8 mouse cellular contexts compared by ENCODE assay signal in genomic region chr15:102074876-102075585, GRCm38 (mm10). TPM values are rescaled to one million over a fixed set of nuclear protein-coding genes. Genes with fewer than 3 reads are reported as not detected.
A peak's percentile ranks its signal among the peaks of the same experiment; 100 is the strongest.
DNase-seq lines count a peak whose midpoint lies in the region; ATAC-seq and TF ChIP-seq lines count a peak whose summit lies in the region.

No protein-coding gene starts in this region.

- no peak for ATAC-seq in heart, embryonic 13.5 days (ENCODE audit: extremely low read depth, insufficient number of reproducible peaks, low FRiP score, low TSS enrichment)
- no peak for ATAC-seq in G1E (ENCODE audit: extremely low read depth, insufficient number of reproducible peaks, low FRiP score, poor library complexity, severe bottlenecking)
- no peak for ATAC-seq in inflammation-experienced regulatory T-cells, adult 6 months

- H3K9me3 ChIP-seq in heart, embryonic 13.5 days, result no peaks in the 10 kb centered on the region
- H3K9me3 ChIP-seq in G1E (replicated peaks), result no peaks in the 10 kb centered on the region
- H3K9me3 ChIP-seq in hindbrain, embryonic 10.5 days, result no peaks in the 10 kb centered on the region

- peak overlapping the region; percentile 93 for H3K4me2 ChIP-seq in heart, embryonic 13.5 days

- H3K27me3 ChIP-seq in heart, embryonic 13.5 days (replicated peaks), result no peaks in the 10 kb centered on the region; the same call in 1 of the 2 replicates
- 0 out of 2 replicates have a peak, but pooled peaks cover 3% of the 10 kb centered on the region for H3K27me3 ChIP-seq in G1E (ENCODE audit: insufficient read depth, low read length)
- no peaks in the 10 kb centered on the region for H3K27me3 ChIP-seq in hindbrain, embryonic 10.5 days (ENCODE audit: insufficient read depth, poor library complexity, severe bottlenecking)

- peaks cover 31% of the 10 kb centered on the region for H3K4me1 ChIP-seq in heart, embryonic 13.5 days
- H3K4me1 ChIP-seq in G1E (ENCODE audit: insufficient read depth, low read depth, low read length), result peaks cover 39% of the 10 kb centered on the region
- H3K4me1 ChIP-seq in hindbrain, embryonic 10.5 days (replicated peaks), result peaks cover 24% of the 10 kb centered on the region

- H3K9ac ChIP-seq in heart, embryonic 13.5 days, result peak overlapping the region; percentile 98

- DNase-seq in heart, adult 18-20 months, result no peak
- DNase-seq in G1E (ENCODE audit: low spot score), result no peak
- DNase-seq in hindbrain, embryonic 10.5 days (ENCODE audit: low spot score), result no peak
- peak; percentile 26 for DNase-seq in lung, postnatal 36 days
- no peak for DNase-seq in urinary bladder, adult 2 months (ENCODE audit: low spot score)
- DNase-seq in frontal cortex, adult 2 months (ENCODE audit: extremely low spot score in 1 of 2, low spot score in 1 of 2), result no peak

- 8% methylated on average over 11 of the region's 11 CpGs for WGBS in heart, embryonic 13.5 days
- 23% methylated on average over 11 of the region's 11 CpGs for WGBS in hindbrain, embryonic 10.5 days

- peak overlapping the region; percentile 87 for H3K4me3 ChIP-seq in heart, embryonic 13.5 days
- peak overlapping the region; percentile 97 for H3K4me3 ChIP-seq in G1E (ENCODE audit: low read depth, low read length)
- H3K4me3 ChIP-seq in hindbrain, embryonic 10.5 days, result peak overlapping the region; percentile 92

- peak overlapping the region; percentile 93 for H3K27ac ChIP-seq in heart, embryonic 13.5 days (replicated peaks)
- peak overlapping the region; percentile 97 for H3K27ac ChIP-seq in hindbrain, embryonic 10.5 days

- H3K36me3 ChIP-seq in heart, embryonic 13.5 days, result 0 out of 2 replicates have a peak, but pooled peaks cover 8% of the 10 kb centered on the region
- H3K36me3 ChIP-seq in G1E (replicated peaks), result peaks cover 31% of the 10 kb centered on the region
- peaks cover 15% of the 10 kb centered on the region for H3K36me3 ChIP-seq in hindbrain, embryonic 10.5 days

- no peak for TF ChIP-seq CTCF in G1E (IDR thresholded peaks at IDR 0.05; ENCODE audit: low read depth, low read length)

RNA-seq across cellular contexts. Expression of gene Eif4b, which starts 1.5 kb away (rescaled TPM):
- 65.7 and 72.3 TPM in 2 replicates for polyA plus RNA-seq in heart, embryonic 13.5 days (2015; fragmentation: Nextera tagmentation; extraction: Ambion mirVana)
- 100 to 1,000 TPM; 151 to 167 TPM for total RNA-seq in heart, adult 18-20 months (2021)
- total RNA-seq in G1E (2014; fragmentation: Nextera tagmentation) (196 and 223 TPM in 2 replicates), G1E (2017) (409 and 435 TPM in 2 replicates)
- 353 and 439 TPM in 2 replicates for polyA plus RNA-seq in G1E (2012)
- polyA plus RNA-seq in hindbrain, embryonic 10.5 days (2016; fragmentation: Nextera tagmentation; extraction: Ambion mirVana), result 80.4 and 122 TPM in 2 replicates
- polyA plus RNA-seq in inflammation-experienced regulatory T-cells, adult 6 months (2017; shearing (Covaris generic)), result 100 to 1,000 TPM in 2 of 3 experiments, 10 to 100 TPM in 1; 90.5 to 131 (median 129) TPM
- 121 and 170 TPM in 2 replicates for polyA plus RNA-seq in urinary bladder, adult 2 months (2012; rRNA removed)
- polyA plus RNA-seq in frontal cortex, adult 2 months (2012; rRNA removed), result 108 and 115 TPM in 2 replicates

RNA-seq across cellular contexts. Expression of gene Tns2, which starts 25.2 kb away (rescaled TPM):
- 26.3 and 32.5 TPM in 2 replicates for polyA plus RNA-seq in heart, embryonic 13.5 days (2015; fragmentation: Nextera tagmentation; extraction: Ambion mirVana)
- total RNA-seq in heart, adult 18-20 months (2021), result 100 to 1,000 TPM; 109 to 123 TPM
- 3.8 TPM in 1 of 2 replicates, not detected in the other for total RNA-seq in G1E (2014; fragmentation: Nextera tagmentation)
- 0.41 and 2.3 TPM in 2 replicates for total RNA-seq in G1E (2017)
- 0.55 and 0.63 TPM in 2 replicates for polyA plus RNA-seq in G1E (2012)
- polyA plus RNA-seq in hindbrain, embryonic 10.5 days (2016; fragmentation: Nextera tagmentation; extraction: Ambion mirVana), result 11.8 and 13.8 TPM in 2 replicates
- polyA plus RNA-seq in inflammation-experienced regulatory T-cells, adult 6 months (2017; shearing (Covaris generic)), result 1 to 10 TPM; 3.3 to 4.2 (median 3.8) TPM
- polyA plus RNA-seq in urinary bladder, adult 2 months (2012; rRNA removed), result 69.2 and 107 TPM in 2 replicates
- polyA plus RNA-seq in frontal cortex, adult 2 months (2012; rRNA removed), result 28.0 and 29.5 TPM in 2 replicates

RNA-seq across cellular contexts. Expression of gene Krt18, which starts 47.1 kb away (rescaled TPM):
- 34.6 and 36.0 TPM in 2 replicates for polyA plus RNA-seq in heart, embryonic 13.5 days (2015; fragmentation: Nextera tagmentation; extraction: Ambion mirVana)
- 1 to 10 TPM; 2.8 to 3.7 TPM for total RNA-seq in heart, adult 18-20 months (2021)
- total RNA-seq in G1E (2014; fragmentation: Nextera tagmentation), result not detected in 2 replicates
- total RNA-seq in G1E (2017), result not detected in 2 replicates
- 0.04 TPM in 1 of 2 replicates, not detected in the other for polyA plus RNA-seq in G1E (2012)
- polyA plus RNA-seq in hindbrain, embryonic 10.5 days (2016; fragmentation: Nextera tagmentation; extraction: Ambion mirVana), result 38.6 and 53.5 TPM in 2 replicates
- 1 to 10 TPM in 2 of 3 experiments, under 1 TPM in 1; 0.41 to 1.2 (median 1.2) TPM for polyA plus RNA-seq in inflammation-experienced regulatory T-cells, adult 6 months (2017; shearing (Covaris generic))
- polyA plus RNA-seq in urinary bladder, adult 2 months (2012; rRNA removed), result 642 and 655 TPM in 2 replicates
- 1.4 and 3.5 TPM in 2 replicates for polyA plus RNA-seq in frontal cortex, adult 2 months (2012; rRNA removed)

Comparison
In these comparisons a context has a peak if more than half of its experiments do, and no peak if none do; other contexts are left out.
1. RNA of gene Krt18, which starts 47.1 kb away (polyA plus RNA-seq): 642 to 655 TPM in urinary bladder, adult 2 months; 38.6 to 53.5 TPM in hindbrain, embryonic 10.5 days, 34.6 to 36.0 TPM in heart, embryonic 13.5 days, 1.4 to 3.5 TPM in frontal cortex, adult 2 months, 0.41 to 1.2 TPM in inflammation-experienced regulatory T-cells, adult 6 months and 0.04 TPM in G1E; every median in the first group is over 10 times any median in the second.
2. Peak in every context shown above with its lines, with median percentiles within 50 percentile points of each other: H3K4me3 ChIP-seq.